Mouse (Mus musculus) lung, embryonic 15.5 days (tissue): ENCODE results near the gene Pcgf1. TPM values are rescaled to one million over a fixed set of nuclear protein-coding genes. Genes with fewer than 3 reads are reported as not detected.

ENCODE experiments used
- microRNA counts: library from miRNA; unstranded; fragments of <30 nt; microRNA quantifications from one replicate; lab custom pipeline; 2016
- microRNA-seq: library from miRNA; unstranded; fragments of <30 nt; microRNA quantifications from one replicate; pipeline ENCODE4, GENCODE M21; 2016
- polyA plus RNA-seq: library from polyadenylated mRNA; unstranded; fragments of >200 nt; fragmentation: Nextera tagmentation; extraction: Ambion mirVana; gene quantifications from 2 replicates; pipeline ENCODE4 v1.2.1, GENCODE M21; 2015

The Pcgf1 gene
- polyA plus RNA-seq, 1 experiment from 2014 or later: 31.2 TPM

MicroRNAs encoded within 50 kb of the gene (microRNA counts, 519-probe panel; counts per million panel counts)
- 1,920 counts per million, percentile 14 among the panel's probes with 10 or more counts for microRNA mmu-miR-3470a+mmu-miR-3470b (lab: Ali Mortazavi, UCI)

Small RNA genes within 50 kb of the gene (microRNA-seq; reads per million reads assigned to microRNA genes)
- gene Mir3470a: not detected
- not detected for gene Mir7040

Other genes with a start within 250 kb of the Pcgf1 start
- 14.0 TPM in 2 replicates for gene Sema4f, start 138.1 kb upstream of the Pcgf1 start, polyA plus RNA-seq
- 1.9 and 2.5 TPM in 2 replicates for gene M1ap, start 131.0 kb upstream of the Pcgf1 start, polyA plus RNA-seq
- gene Dok1, start 44.4 kb upstream of the Pcgf1 start, polyA plus RNA-seq: 18.3 and 19.6 TPM in 2 replicates
- gene Loxl3, start 43.7 kb upstream of the Pcgf1 start, polyA plus RNA-seq: 21.9 and 23.2 TPM in 2 replicates
- gene Aup1, start 23.3 kb upstream of the Pcgf1 start, polyA plus RNA-seq: 177 and 188 TPM in 2 replicates
- 76.6 and 78.4 TPM in 2 replicates for gene Htra2, start 22.6 kb upstream of the Pcgf1 start, polyA plus RNA-seq
- 0.98 and 1.7 TPM in 2 replicates for gene Dqx1, start 20.0 kb upstream of the Pcgf1 start, polyA plus RNA-seq
- gene Tlx2, start 7.6 kb upstream of the Pcgf1 start, polyA plus RNA-seq: 0.38 and 1.0 TPM in 2 replicates
- gene Lbx2, start 8.5 kb downstream of the Pcgf1 start, polyA plus RNA-seq: 0.31 and 0.87 TPM in 2 replicates
- 2.1 and 3.2 TPM in 2 replicates for gene Ccdc142, start 23.7 kb downstream of the Pcgf1 start, polyA plus RNA-seq
- gene Gm42688, start 23.7 kb downstream of the Pcgf1 start, polyA plus RNA-seq: 3.4 TPM in 2 replicates
- gene Mrpl53, start 31.2 kb downstream of the Pcgf1 start, polyA plus RNA-seq: 128 and 145 TPM in 2 replicates
- 54.5 and 54.8 TPM in 2 replicates for gene Mogs, start 37.6 kb downstream of the Pcgf1 start, polyA plus RNA-seq
- 119 and 120 TPM in 2 replicates for gene Wbp1, start 43.7 kb downstream of the Pcgf1 start, polyA plus RNA-seq
- gene Ino80b, start 47.6 kb downstream of the Pcgf1 start, polyA plus RNA-seq: 13.5 and 15.2 TPM in 2 replicates
- gene Rtkn, start 57.6 kb downstream of the Pcgf1 start, polyA plus RNA-seq: 35.3 and 39.9 TPM in 2 replicates
- 5.0 and 7.6 TPM in 2 replicates for gene Wdr54, start 78.5 kb downstream of the Pcgf1 start, polyA plus RNA-seq
- 6.2 and 8.1 TPM in 2 replicates for gene 1700003E16Rik, start 78.5 kb downstream of the Pcgf1 start, polyA plus RNA-seq
- 96.7 and 104 TPM in 2 replicates for gene Dctn1, start 88.1 kb downstream of the Pcgf1 start, polyA plus RNA-seq
- 0.84 and 1.2 TPM in 2 replicates for gene Slc4a5, start 142.0 kb downstream of the Pcgf1 start, polyA plus RNA-seq
- 32.5 and 35.0 TPM in 2 replicates for gene Mthfd2, start 248.0 kb downstream of the Pcgf1 start, polyA plus RNA-seq
- 71.8 and 77.0 TPM in 2 replicates for gene Mob1a, start 248.1 kb downstream of the Pcgf1 start, polyA plus RNA-seq